Mouse (Mus musculus) embryo, embryonic 10.5 days (tissue): ENCODE results near the gene Sycp1.

Experiments used
- DNase-seq: peaks from one replicate; pipeline ENCODE4 v3.0.0-alpha.2; 2015; ENCODE audit warnings: low spot score

The Sycp1 gene

GRCm38 (mm10) chr3:102935451-102936354 is at the start of gene Sycp1:
Sycp1 (minus strand) TSS chr3:102936100.
- no peak for DNase-seq

DNA sequence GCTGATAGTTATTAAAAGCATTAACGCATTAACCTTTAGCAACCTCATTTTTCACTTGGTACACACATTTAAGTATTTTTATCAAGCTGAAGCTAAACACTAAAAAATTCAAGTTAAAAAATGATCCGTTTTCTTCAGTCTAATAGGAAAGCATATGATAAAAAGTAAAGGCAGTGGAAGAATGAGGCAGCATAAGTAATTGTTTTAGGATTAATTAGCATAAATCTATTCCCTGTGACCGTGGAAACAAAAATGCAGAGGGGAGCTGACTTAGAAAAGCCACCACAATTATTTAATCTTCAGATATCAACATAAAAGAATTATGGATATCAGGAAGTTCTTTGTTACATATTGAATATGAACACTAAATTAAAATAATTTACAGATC is 44.4 kb upstream of the Sycp1 start:
- no peak for DNase-seq

- peak; percentile 81 for DNase-seq
Observed at GRCm38 (mm10) chr3:102979550-102980348, 43.8 kb upstream of the Sycp1 start.

- no peak for DNase-seq
Observed at GRCm38 (mm10) chr3:102976906-102977305, 41.0 kb upstream of the Sycp1 start.

- DNase-seq: no peak
Observed at GRCm38 (mm10) chr3:102970508-102970907, 34.6 kb upstream of the Sycp1 start.

DNA sequence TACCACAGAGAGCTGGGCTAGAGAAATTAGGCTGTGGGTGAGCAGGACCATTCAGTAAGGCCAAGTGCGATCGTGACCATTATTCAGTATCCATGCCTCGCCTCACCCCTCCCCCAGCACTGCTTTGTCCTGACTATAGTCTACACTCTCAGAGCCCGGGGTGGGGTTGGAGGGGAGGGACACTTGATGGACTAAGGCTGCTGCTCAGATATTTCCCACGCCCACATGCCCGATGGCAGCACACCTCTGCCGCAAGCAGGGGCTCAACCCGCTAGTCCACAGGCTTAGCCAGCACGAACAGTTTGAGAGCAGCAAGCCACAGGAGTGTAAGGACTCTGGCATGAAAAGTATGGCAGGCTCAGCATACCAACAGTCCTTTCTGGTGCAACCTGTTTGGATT is 34.2 kb upstream of the Sycp1 start:
- DNase-seq: peak; percentile 65

DNA sequence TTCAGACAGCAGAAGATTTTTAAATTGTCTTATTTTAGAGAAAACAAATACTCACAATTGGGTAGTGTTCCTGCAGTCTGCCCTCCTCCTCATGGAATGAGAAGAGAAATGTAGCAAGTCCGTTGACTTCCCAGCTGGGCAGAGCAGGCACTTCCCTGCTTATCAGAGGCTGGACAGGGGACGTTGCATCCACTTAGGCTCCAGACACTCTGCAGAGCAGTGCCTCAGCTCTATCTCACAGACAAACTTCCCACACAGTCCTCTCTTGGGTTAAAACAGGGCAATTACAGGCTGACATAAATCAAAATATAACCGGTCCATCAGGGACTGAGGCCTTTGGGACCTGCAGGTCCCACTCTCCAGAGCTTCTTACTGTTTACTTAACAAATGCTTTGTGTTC is 28.1 kb upstream of the Sycp1 start, which contains the start of gene Nr1h5:
Gene Nr1h5, minus strand, starts transcription at position 101 of the 400 bp plus-strand sequence.
- no peak for DNase-seq

- no peak for DNase-seq
Observed at GRCm38 (mm10) chr3:102955596-102955995, 19.7 kb upstream of the Sycp1 start.

DNA sequence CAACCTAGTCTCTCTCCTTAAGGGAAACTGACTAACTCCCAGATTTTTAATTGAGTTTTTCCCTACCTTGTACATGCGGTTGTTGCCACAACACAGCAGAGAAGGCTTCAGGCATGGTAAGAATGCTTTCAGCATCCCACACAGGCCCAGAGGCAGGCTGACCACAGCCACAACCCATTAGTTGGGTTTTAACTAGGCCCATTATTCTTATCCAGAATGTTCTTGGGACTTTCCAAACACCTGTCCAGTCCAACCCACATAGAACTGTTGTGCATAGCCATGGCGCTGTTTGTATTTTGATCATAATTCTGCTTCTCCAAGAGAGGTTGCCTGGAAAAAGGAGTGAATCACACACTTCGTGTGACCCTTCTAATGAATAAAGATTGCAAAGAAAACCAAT is 19.2 kb upstream of the Sycp1 start:
- no peak for DNase-seq

DNA sequence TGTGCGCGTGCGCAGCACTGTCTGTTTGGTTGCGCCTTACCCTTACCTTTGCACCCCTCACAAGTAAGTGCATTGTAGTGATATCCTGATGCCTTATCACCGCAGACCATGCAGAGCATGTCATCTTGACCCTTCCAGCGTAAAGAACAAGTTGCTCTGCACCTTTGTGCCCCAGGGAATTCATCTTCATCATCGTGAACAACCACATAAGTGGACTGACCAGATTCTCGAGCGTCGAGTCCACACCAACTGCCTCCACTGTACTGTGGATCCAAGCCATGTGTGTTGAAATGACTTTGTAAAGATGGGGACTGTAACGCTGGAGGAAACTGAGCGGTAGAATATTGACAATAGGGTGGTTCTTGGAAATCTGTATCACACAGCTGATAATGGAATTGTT is 18.6 kb upstream of the Sycp1 start:
- DNase-seq: no peak

DNA sequence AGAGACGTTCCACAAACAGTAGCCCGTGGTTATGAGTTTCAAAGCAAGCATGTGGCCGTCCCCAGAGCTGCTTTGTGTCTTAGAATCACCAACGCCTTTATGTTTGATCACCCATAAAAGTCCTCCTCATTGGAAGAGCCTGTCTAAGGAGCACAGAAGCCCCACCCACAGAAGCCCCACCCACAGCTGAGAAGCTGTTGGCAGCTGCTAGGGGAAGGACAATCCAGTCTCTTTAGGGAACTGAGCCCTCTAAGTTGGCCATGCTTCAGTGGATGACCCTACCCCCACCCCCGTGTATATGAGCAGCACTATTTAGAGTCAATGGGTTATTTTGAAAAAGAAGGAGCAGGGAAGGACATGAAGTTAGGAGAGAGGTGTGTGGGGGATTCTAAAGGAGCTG is 11.0 kb upstream of the Sycp1 start:
- peak; percentile 12 for DNase-seq

- DNase-seq: no peak
Observed at GRCm38 (mm10) chr3:102946312-102946711, 10.4 kb upstream of the Sycp1 start.

GRCm38 (mm10) chr3:102938100-102938499 is 2.2 kb upstream of the Sycp1 start:
- no peak for DNase-seq

DNA sequence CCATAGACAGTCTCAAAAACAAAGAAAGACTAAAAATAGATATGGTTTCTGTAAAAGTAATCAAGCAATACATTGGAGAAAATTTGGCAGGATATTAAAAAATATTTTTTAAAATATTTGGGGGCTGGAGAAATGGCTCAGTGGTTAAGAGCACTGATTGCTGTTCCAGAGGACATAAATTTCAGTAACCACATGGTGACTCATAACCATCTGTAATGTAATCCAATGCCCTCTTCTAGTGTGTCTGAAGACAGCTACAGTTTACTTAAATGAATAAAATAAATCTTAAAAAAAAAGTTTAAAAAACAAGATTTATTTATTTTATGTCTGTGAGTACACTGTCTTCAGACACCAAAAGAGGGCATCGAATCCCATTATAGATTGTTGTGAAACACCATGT is 36.8 kb downstream of the Sycp1 start:
- DNase-seq: no peak

- DNase-seq: no peak
Observed at GRCm38 (mm10) chr3:102880529-102880928, 55.4 kb downstream of the Sycp1 start.

GRCm38 (mm10) chr3:102848661-102849060 is 87.2 kb downstream of the Sycp1 start:
- no peak for DNase-seq

DNA sequence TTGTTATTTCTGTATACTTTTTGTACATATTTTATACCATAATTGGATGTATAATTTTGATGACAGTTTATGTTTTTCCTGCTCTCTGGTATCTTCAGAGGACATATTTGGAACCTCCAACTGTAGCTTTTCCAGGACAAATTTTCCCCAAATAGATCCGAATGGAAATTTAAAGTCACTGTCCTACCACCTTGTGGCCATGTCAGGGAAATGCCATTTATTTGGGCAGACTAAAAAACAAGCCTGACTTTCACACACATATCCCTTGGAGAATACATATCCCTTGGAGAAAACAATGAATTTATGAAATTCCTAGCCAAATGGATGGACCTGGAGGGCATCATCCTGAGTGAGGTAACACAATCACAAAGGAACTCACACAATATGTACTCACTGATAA is 93.5 kb downstream of the Sycp1 start:
- DNase-seq: peak; percentile 4

DNA sequence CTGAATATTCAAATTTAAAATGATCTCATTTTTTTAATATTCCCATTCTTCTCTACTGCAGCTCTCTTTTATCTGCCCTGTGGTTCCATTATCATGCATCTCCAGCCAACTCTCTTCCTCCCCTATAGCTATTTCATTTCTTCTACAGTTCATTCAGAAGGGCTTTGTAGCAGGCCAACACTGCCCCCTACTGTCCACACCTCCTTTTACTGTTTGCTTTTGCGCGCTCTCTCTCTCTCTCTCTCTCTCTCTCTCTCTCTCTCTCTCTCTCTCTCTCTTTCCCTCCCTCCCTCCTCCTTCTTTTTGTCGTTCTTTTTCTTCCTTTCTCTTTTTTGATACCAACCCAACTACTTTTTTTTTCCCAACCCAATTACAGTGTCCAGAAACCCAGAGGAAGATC is 132.0 kb downstream of the Sycp1 start:
- DNase-seq: peak; percentile 86

GRCm38 (mm10) chr3:102787369-102787768 is 148.5 kb downstream of the Sycp1 start:
- DNase-seq: no peak

- no peak for DNase-seq
Observed at GRCm38 (mm10) chr3:102782618-102783017, 153.3 kb downstream of the Sycp1 start, which contains the start of gene Tshb. Tshb (minus strand) TSS chr3:102782718.

- DNase-seq: no peak
Observed at GRCm38 (mm10) chr3:102773018-102773417, 162.9 kb downstream of the Sycp1 start.
